Mouse (Mus musculus): ENCODE data around the gene Bbof1.

- TF ChIP-seq CTCF (IDR thresholded peaks at IDR 0.05) (no peak), EP300 (IDR thresholded peaks at IDR 0.05; ENCODE audit: insufficient read depth, low read depth, low read length) (no peak), POLR2A (IDR thresholded peaks at IDR 0.05; ENCODE audit: insufficient read depth, low read depth, low read length) (no peak)
These were observed 78.6 kb downstream of the Bbof1 start for GRCm38 (mm10) chr12:84487324-84488056.
